Mouse (Mus musculus) Muller cell, postnatal 12 days (primary cell): ENCODE results near the gene Gm28035.

ENCODE experiments used
- DNase-seq: peaks from one replicate; pipeline ENCODE4 v3.0.0-alpha.2; 2015; ENCODE audit errors: inconsistent ontology term

Gene Gm28035

GRCm38 (mm10) chr2:30261921-30262839 lies 21.8 kb downstream of the Gm28035 start:
- no peak for DNase-seq

GRCm38 (mm10) chr2:30262840-30263441 lies 22.6 kb downstream of the Gm28035 start:
- peak; percentile 55 for DNase-seq

DNA sequence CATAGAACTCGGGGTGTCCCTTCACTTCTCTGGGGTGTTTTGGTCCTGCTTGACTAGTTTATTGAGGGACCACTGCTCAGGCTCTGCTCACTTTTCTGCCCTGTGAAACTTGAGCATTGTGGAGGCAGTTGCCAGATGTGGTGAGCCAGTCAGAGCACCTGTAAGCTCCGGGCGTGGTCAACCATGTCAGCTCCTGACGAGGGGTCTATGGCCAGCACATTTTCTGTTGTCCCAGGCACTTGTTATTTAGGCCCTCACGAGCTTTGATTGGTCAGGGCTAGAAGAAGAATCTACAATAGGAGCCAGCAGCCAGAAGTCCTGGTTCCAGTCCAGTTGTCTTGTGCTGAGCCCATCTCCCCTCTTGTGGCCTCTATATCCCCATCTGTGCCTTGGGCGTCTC lies 23.4 kb downstream of the Gm28035 start:
- DNase-seq, result no peak

- no peak for DNase-seq
These were observed 24.5 kb downstream of the Gm28035 start for GRCm38 (mm10) chr2:30264671-30265519.

DNA sequence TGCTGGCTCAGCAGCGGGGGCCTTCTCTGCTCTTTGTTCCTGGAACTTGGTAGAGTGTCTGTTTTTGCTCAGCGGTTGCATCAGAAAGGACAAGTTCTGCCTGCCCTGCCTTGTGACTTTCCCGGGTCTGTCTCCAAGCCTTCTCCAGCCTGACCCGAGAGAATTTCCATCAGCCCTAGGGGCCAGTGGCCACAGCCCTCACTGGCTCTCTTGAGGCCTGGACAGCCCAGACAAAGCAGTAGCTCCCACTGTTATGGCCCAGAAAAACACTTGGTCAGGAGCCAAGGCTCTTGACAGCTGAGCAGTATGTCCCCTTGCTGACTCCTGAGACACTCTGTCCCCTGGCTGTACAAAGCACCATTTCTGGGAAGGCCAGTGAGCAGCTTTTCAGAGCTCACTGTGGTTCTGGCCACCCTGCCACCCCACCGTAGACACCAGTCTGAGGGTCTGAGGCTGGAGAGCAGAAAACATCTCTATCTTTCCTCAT lies 25.4 kb downstream of the Gm28035 start, which contains the start of gene Phyhd1:
Phyhd1 (plus strand) TSS at position 437 of the 487 bp plus-strand sequence.
- peak; percentile 74 for DNase-seq

GRCm38 (mm10) chr2:30266392-30266941 lies 26.1 kb downstream of the Gm28035 start:
- DNase-seq, result peak; percentile 87

DNA sequence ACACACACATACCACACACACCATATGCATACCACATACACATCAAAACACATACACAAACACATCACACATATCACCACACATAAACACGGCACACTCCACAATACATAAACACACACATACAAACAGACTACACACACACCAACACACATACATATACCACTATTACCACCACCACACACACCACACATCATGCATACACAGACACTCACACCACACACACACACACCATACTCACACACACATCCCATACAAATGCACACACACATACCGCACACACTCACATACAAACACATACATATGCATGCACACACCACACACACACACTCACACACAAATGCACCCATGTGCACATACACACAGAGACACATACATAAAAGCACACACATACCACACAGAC lies 27.1 kb downstream of the Gm28035 start:
- DNase-seq, result no peak

DNA sequence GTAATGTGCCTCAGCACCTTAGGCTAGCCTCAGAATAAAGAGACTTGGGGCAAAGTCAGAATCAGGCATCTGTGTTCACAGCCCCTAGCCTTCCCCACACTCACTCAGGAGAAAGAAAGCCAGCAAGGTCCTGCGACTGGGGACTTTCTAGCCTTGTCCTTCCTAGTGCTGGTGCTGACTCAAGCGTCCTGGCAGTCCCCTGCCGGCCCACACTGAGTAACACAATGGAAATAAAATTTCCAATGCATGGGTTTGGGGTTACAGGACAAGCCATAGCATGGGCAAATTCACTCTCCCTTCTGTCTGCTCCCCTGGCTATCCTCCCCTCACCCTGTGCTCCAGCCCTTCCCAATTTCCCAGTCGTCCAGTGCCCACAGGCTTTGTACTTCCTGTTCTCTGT lies 28.0 kb downstream of the Gm28035 start:
- no peak for DNase-seq

DNA sequence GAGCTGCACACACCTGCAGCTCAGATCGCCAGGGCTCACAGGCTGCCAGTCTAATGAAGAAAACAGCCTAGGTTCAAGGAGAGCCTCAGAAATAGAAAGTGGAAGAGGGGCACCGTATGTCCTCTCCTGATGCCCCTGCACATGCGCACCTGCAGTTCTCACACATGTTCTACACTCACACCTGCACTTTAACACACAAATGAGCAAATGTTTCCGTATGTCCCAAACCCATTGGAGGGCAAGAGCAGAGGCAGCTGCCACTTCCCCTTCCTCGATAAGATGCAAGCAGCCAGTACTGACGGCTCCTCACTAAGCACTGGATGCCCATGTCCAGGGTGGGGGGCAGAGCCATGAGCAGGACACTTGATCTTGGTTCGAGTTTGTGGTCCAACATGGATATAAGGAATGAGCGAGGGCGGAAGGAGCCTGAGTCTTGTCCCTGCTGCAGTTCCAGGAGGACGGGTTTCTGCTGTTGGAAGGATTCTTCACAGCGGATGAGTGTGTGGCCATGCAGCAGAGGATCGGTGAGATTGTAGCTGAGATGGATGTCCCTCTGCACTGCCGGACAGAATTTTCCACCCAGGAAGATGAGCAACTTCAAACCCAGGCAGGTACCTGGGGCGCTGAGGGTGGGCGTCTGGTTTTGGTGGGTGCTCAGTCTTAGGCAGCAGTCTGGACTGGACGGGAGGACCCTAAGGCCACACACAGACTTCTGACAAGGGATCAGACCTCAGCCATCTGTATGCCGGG lies 29.0 kb downstream of the Gm28035 start:
- DNase-seq, result no peak

GRCm38 (mm10) chr2:30270134-30270533 lies 29.8 kb downstream of the Gm28035 start:
- peak; percentile 96 for DNase-seq

GRCm38 (mm10) chr2:30280743-30281142 lies 40.4 kb downstream of the Gm28035 start, which contains the start of gene Gm28038:
Gene Gm28038, plus strand, starts transcription at chr2:30281043.
- DNase-seq, result no peak

DNA sequence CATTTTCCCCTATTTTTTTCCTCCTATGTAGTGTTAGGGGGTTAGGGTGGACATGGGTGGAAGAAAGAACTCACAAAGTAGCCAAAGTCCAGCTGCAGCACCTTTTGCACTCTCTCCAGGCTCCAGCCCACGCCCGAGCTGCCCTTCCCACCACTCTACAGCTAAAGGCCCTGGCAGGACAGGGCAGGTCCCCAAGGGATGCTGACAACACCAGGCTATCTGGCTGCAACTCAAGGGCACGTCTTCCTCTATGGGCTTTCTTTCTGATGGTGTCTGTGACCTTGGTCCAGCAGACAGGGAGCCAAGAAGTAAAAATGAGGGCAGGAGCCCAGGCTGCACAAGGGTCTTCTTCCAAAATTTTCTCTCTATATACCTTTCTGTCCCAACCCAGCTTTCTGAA lies 41.3 kb downstream of the Gm28035 start:
- no peak for DNase-seq

DNA sequence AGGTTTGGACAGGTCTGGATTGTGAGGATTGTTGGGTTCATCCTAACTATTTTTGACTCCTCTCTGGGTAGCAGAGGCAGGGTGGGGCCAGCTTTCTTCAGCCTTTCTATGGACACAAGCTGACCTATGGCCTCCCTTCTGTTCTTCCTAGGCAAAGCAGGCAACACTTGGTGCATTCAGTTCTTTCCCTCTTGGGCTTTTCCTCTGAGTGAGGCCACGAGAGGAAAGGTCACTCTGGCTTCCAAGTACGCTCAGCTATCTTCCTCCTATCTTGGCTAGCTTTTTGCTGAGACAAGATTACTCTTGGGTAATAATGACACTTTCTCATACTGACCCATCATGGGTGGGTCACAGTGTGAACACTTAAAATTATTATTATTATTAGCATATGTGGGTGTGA lies 42.8 kb downstream of the Gm28035 start:
- no peak for DNase-seq

GRCm38 (mm10) chr2:30285004-30285403 lies 44.6 kb downstream of the Gm28035 start:
- no peak for DNase-seq

- DNase-seq, result no peak
These were observed 45.2 kb downstream of the Gm28035 start for GRCm38 (mm10) chr2:30285416-30286181.

- peak; percentile 97 for DNase-seq
These were observed 46.0 kb downstream of the Gm28035 start, which contains the start of the genes Dolk and Nup188 for GRCm38 (mm10) chr2:30286192-30287026. Gene Dolk, minus strand, starts transcription at chr2:30286334. Gene Nup188, plus strand, starts transcription at chr2:30286397.

- DNase-seq, result no peak
These were observed 46.6 kb downstream of the Gm28035 start for GRCm38 (mm10) chr2:30287027-30287373.

DNA sequence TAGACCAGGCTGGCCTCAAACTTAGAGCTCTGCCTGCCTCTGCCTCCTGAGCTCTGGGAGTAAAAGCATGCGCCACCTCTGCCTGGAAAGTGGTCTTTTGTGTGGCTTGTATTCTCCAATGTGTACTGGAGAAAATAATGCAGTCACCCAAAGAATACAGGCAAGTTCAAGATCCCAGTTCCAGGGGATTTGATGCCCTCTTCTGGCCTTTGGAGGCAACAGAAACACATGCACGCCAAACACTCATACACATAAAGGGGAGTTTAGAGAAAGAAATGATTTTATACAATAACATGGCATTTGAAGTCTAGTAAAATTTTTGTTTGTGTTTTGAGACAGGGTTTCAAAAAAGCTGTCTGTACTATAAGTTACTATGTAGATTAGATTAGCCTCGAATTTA lies 59.2 kb downstream of the Gm28035 start:
- DNase-seq, result no peak

GRCm38 (mm10) chr2:30299966-30300365 lies 59.6 kb downstream of the Gm28035 start:
- no peak for DNase-seq
